Mouse (Mus musculus) forebrain, embryonic 12.5 days (tissue): ENCODE results near the gene Pmf1. TPM values are rescaled to one million over a fixed set of nuclear protein-coding genes. Genes with fewer than 3 reads are reported as not detected.

ENCODE experiments used
- ATAC-seq: fragments of 200-750 bp; cut with Nextera tagmentation; 2 replicates; pipeline ENCODE4 v1.8.0; 2017; ENCODE audit warnings: moderate TSS enrichment; ENCODE audit not compliant: low FRiP score
- H3K27ac ChIP-seq: fragments of 300-500 bp; sonication (generic); 2 replicates; pipeline ENCODE4 v1.5.1; 2016; ENCODE audit warnings: mild to moderate bottlenecking
- H3K27me3 ChIP-seq: fragments of 300-500 bp; sonication (generic); 2 replicates; pipeline ENCODE4 v1.6.1; 2016; ENCODE audit warnings: mild to moderate bottlenecking
- H3K36me3 ChIP-seq: fragments of 300-500 bp; sonication (generic); replicated peaks from 2 replicates; pipeline ENCODE4 v1.6.1; 2016; ENCODE audit warnings: mild to moderate bottlenecking
- H3K4me1 ChIP-seq: fragments of 300-500 bp; sonication (generic); 2 replicates; pipeline ENCODE4 v1.6.1; 2016
- H3K4me2 ChIP-seq: fragments of 300-500 bp; sonication (generic); 2 replicates; pipeline ENCODE4 v1.6.1; 2016; ENCODE audit warnings: mild to moderate bottlenecking, moderate library complexity
- H3K4me3 ChIP-seq: fragments of 300-500 bp; sonication (generic); replicated peaks from 2 replicates; pipeline ENCODE4 v1.5.1; 2016; ENCODE audit warnings: mild to moderate bottlenecking
- H3K9ac ChIP-seq: fragments of 300-500 bp; sonication (generic); 2 replicates; pipeline ENCODE4 v1.6.1; 2016; ENCODE audit warnings: mild to moderate bottlenecking
- H3K9me3 ChIP-seq: fragments of 300-500 bp; sonication (generic); 2 replicates; pipeline ENCODE4 v1.6.1; 2016
- WGBS: fragments of 180-500 bp; shearing (Covaris S2); methylation state at CpG from one replicate; pipeline ENCODE4 v1.1.7; 2016; 5-methylcytosine and 5-hydroxymethylcytosine counted together
- microRNA-seq: library from miRNA; unstranded; fragments of <30 nt; microRNA quantifications from one replicate; pipeline ENCODE4, GENCODE M21; 2017
- polyA plus RNA-seq: library from polyadenylated mRNA; unstranded; fragments of >200 nt; fragmentation: Nextera tagmentation; extraction: Ambion mirVana; gene quantifications from 2 replicates; pipeline ENCODE4 v1.2.1, GENCODE M21; 2016

Pmf1 gene
- polyA plus RNA-seq, 1 experiment from 2014 or later: 119 TPM

GRCm38 (mm10) chr3:88363700-88364099, 46.4 kb downstream of the Pmf1 start:
- no peak overlapping the region for H3K4me2 ChIP-seq
- H3K9ac ChIP-seq: no peak overlapping the region
- peaks cover 23% of the 10 kb centered on the region for H3K27me3 ChIP-seq

DNA sequence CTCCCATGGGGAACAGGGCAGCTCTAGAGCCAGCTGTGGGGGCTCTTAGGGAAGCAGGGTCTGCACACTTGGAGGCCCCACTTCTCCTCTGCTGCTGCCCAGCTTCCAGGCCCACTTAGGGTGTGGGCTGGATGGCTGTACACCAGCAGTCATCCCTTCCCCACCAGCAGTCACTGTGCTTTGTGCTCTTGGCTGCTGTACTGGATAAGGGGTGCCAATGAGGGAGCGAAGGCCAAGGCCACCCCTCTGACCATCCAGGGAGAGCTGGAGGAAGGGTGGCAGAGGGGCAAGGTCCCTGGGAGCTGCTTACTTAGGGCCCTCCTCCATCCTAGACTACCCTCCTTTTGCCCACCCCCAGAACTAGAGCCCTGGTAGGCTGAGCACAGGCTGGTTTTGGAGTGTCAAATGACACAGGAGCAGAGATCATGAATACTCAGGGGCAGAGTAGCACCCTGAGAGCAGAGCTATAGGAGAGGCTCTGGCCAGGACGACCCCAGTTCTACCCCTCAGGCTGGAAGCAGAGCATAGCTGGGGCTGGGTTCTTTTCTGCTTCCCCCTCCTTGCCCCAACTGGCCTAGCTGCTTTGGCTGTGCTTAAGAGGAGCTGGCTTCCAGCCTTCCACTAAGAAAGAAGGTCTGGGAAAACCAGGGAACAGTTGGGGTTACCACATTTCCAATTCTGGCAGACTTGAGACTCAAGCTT, 48.4 kb downstream of the Pmf1 start:
- peaks cover 58% of the 10 kb centered on the region for H3K36me3 ChIP-seq
- no peak for ATAC-seq
- no peak overlapping the region for H3K9ac ChIP-seq
- WGBS: 93% methylated on average over 2 of the region's 2 CpGs
- H3K4me2 ChIP-seq: no peak overlapping the region
- H3K4me1 ChIP-seq: peaks cover 10% of the 10 kb centered on the region; the same call in 1 of the 2 replicates
- peaks cover 23% of the 10 kb centered on the region for H3K27me3 ChIP-seq
- no peaks in the 10 kb centered on the region for H3K9me3 ChIP-seq
- no peak overlapping the region for H3K4me3 ChIP-seq
- H3K27ac ChIP-seq: no peak overlapping the region

More at GRCm38 (mm10) chr3:88363700-88364099, 46.4 kb downstream of the Pmf1 start:
- ATAC-seq: no peak
- Histone ChIP-seq H3K9me3 (no peaks in the 10 kb centered on the region), H3K4me3 (no peak overlapping the region), H3K27ac (no peak overlapping the region), H3K4me1 (peaks cover 10% of the 10 kb centered on the region; the same call in 1 of the 2 replicates), H3K36me3 (peaks cover 40% of the 10 kb centered on the region)
- 53% methylated on average over 4 of the region's 4 CpGs for WGBS

- Histone ChIP-seq H3K4me3 (no peak overlapping the region), H3K4me1 (peaks cover 9% of the 10 kb centered on the region; the same call in 1 of the 2 replicates), H3K4me2 (no peak overlapping the region), H3K9ac (no peak overlapping the region), H3K27ac (no peak overlapping the region), H3K27me3 (peaks cover 20% of the 10 kb centered on the region), H3K36me3 (peaks cover 65% of the 10 kb centered on the region), H3K9me3 (no peaks in the 10 kb centered on the region)
- no peak for ATAC-seq
- WGBS: 83% methylated on average over 6 of the region's 6 CpGs
Observed at GRCm38 (mm10) chr3:88361096-88361495, 49.0 kb downstream of the Pmf1 start.

DNA sequence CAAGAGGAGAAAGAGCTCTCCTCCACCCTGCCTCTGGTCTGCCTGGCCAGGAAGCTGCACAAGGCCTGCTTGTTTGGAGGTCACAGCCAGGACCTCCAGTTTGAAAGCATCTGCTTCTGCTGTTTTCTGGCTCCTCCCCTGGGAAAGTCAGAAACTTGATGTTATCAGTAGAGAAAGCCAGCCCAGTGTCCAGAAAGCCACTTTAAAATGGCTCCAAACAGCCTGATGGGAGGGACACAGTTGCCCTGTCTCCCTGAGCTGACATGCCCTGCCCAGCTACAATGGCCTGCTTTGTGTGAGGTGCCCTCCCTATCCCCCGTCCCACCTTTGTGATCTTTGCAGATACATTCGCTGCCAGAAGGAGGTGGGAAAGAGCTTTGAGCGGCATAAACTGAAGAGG, 50.1 kb downstream of the Pmf1 start:
- peaks cover 5% of the 10 kb centered on the region; the same call in 1 of the 2 replicates for H3K4me1 ChIP-seq
- H3K4me3 ChIP-seq: no peak overlapping the region
- H3K27ac ChIP-seq: no peak overlapping the region
- H3K9me3 ChIP-seq: no peaks in the 10 kb centered on the region
- H3K9ac ChIP-seq: no peak overlapping the region
- H3K36me3 ChIP-seq: peaks cover 76% of the 10 kb centered on the region
- peaks cover 9% of the 10 kb centered on the region for H3K27me3 ChIP-seq
- 71% methylated on average over 3 of the region's 3 CpGs for WGBS
- no peak for ATAC-seq
- no peak overlapping the region for H3K4me2 ChIP-seq

- no peak overlapping the region for H3K4me3 ChIP-seq
Observed at GRCm38 (mm10) chr3:88359584-88359983, 50.5 kb downstream of the Pmf1 start.

GRCm38 (mm10) chr3:88354396-88355165, 55.5 kb downstream of the Pmf1 start:
- WGBS: 95% methylated on average over 8 of the region's 8 CpGs
- Histone ChIP-seq H3K9ac (no peak overlapping the region), H3K4me2 (no peak overlapping the region), H3K9me3 (no peaks in the 10 kb centered on the region), H3K27ac (no peak overlapping the region), H3K4me1 (0 out of 2 replicates have a peak, but pooled peaks cover under 1% of the 10 kb centered on the region), H3K27me3 (no peaks in the 10 kb centered on the region), H3K36me3 (peaks cover 97% of the 10 kb centered on the region), H3K4me3 (no peak overlapping the region)
- ATAC-seq: no peak

More at GRCm38 (mm10) chr3:88359584-88359983, 50.5 kb downstream of the Pmf1 start:
- no peak overlapping the region for H3K27ac ChIP-seq
- peaks cover 5% of the 10 kb centered on the region; the same call in 1 of the 2 replicates for H3K4me1 ChIP-seq
- H3K9ac ChIP-seq: no peak overlapping the region
- peaks cover 80% of the 10 kb centered on the region for H3K36me3 ChIP-seq
- H3K9me3 ChIP-seq: no peaks in the 10 kb centered on the region
- no peak for ATAC-seq
- 76% methylated on average over 5 of the region's 5 CpGs for WGBS
- H3K4me2 ChIP-seq: no peak overlapping the region
- H3K27me3 ChIP-seq: peaks cover 5% of the 10 kb centered on the region; the same call in 1 of the 2 replicates

DNA sequence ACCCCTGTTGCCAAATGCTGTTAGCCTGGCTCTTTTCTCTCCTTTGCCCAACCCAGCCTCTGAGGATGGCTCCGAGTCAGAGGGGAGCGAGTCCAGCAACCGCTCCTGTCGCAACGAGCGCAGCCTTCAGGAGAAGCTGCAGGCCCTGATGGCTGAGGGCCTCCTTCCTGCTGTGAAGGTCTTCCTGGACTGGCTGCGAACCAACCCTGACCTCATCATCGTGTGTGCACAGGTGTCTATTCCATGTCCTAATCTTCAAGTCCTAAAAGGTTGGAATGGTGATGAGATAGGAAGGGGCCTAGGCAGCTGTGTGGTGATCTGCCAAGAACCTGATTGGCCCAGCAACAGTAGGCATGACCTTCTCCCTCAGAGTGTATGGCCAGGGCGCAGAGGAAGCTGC, 57.2 kb downstream of the Pmf1 start:
- no peak overlapping the region for H3K4me2 ChIP-seq
- no peaks in the 10 kb centered on the region for H3K9me3 ChIP-seq
- H3K27me3 ChIP-seq: no peaks in the 10 kb centered on the region
- no peak overlapping the region for H3K27ac ChIP-seq
- no peaks in the 10 kb centered on the region for H3K4me1 ChIP-seq
- peaks cover 97% of the 10 kb centered on the region for H3K36me3 ChIP-seq
- WGBS: 94% methylated on average over 9 of the region's 9 CpGs
- H3K4me3 ChIP-seq: no peak overlapping the region
- ATAC-seq: no peak
- H3K9ac ChIP-seq: no peak overlapping the region

DNA sequence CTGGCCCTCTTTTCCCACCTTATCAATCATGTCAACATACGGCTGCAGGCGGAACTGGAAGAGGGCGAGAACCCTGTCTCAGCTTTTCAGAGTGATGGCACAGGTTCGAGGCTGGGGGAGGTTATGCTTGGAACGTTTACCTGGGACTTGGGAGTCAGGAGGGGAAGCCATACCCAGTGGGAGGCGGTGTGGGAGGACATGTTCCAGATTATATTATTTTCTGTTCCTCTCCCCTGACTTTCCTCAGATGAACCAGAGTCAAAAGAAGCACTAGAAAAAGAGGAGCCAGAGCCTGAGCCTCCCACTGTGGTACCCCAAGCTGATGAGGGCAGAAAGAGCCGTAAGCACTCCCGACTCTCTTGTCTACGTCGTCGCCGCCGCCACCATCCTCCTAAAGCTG, 59.4 kb downstream of the Pmf1 start:
- Histone ChIP-seq H3K4me3 (no peak overlapping the region), H3K4me2 (no peak overlapping the region), H3K9me3 (no peaks in the 10 kb centered on the region), H3K27me3 (no peaks in the 10 kb centered on the region), H3K4me1 (no peaks in the 10 kb centered on the region), H3K36me3 (peaks cover 97% of the 10 kb centered on the region), H3K27ac (no peak overlapping the region), H3K9ac (no peak overlapping the region)
- ATAC-seq: no peak
- WGBS: 97% methylated on average over 13 of the region's 13 CpGs

Small RNA genes lying within 50 kb of the gene (microRNA-seq; reads per million reads assigned to microRNA genes)
- not detected for gene Mir7011

Other genes with a start within 250 kb of the Pmf1 start
- 0.28 TPM in 1 of 2 replicates, not detected in the other for gene Rhbg, start 155.6 kb downstream of the Pmf1 start, polyA plus RNA-seq
- 0.31 TPM in 1 of 2 replicates, not detected in the other for gene Gm38392, start 123.1 kb downstream of the Pmf1 start, polyA plus RNA-seq
- 11.4 and 11.7 TPM in 2 replicates for gene Tsacc, start 113.3 kb downstream of the Pmf1 start, polyA plus RNA-seq
- 627 and 646 TPM in 2 replicates for gene Cct3, start 113.2 kb downstream of the Pmf1 start, polyA plus RNA-seq
- 86.7 and 87.5 TPM in 2 replicates for gene Glmp, start 85.3 kb downstream of the Pmf1 start, polyA plus RNA-seq
- gene Tmem79, start 74.2 kb downstream of the Pmf1 start, polyA plus RNA-seq: 1.9 and 3.3 TPM in 2 replicates
- 80.0 and 81.2 TPM in 2 replicates for gene Smg5, start 74.1 kb downstream of the Pmf1 start, polyA plus RNA-seq
- gene Paqr6, start 45.7 kb downstream of the Pmf1 start, polyA plus RNA-seq: 1.0 and 1.6 TPM in 2 replicates
- 0.18 TPM in 1 of 2 replicates, not detected in the other for gene Bglap3, start 37.6 kb downstream of the Pmf1 start, polyA plus RNA-seq
- gene Bglap2, start 31.6 kb downstream of the Pmf1 start, polyA plus RNA-seq: not detected in 2 replicates
- not detected in 2 replicates for gene Bglap, start 25.9 kb downstream of the Pmf1 start, polyA plus RNA-seq
- 22.7 and 24.9 TPM in 2 replicates for gene Slc25a44, start 14.8 kb upstream of the Pmf1 start, polyA plus RNA-seq
- 15.3 and 16.0 TPM in 2 replicates for gene Sema4a, start 50.9 kb upstream of the Pmf1 start, polyA plus RNA-seq
- gene Lmna, start 99.6 kb upstream of the Pmf1 start, polyA plus RNA-seq: 23.2 and 25.8 TPM in 2 replicates
- 51.0 and 53.2 TPM in 2 replicates for gene Mex3a, start 122.1 kb upstream of the Pmf1 start, polyA plus RNA-seq
- 0.82 and 1.2 TPM in 2 replicates for gene Rab25, start 138.0 kb upstream of the Pmf1 start, polyA plus RNA-seq
- gene Lamtor2, start 142.7 kb upstream of the Pmf1 start, polyA plus RNA-seq: 137 and 138 TPM in 2 replicates
- 64.1 and 64.4 TPM in 2 replicates for gene Ubqln4, start 143.4 kb upstream of the Pmf1 start, polyA plus RNA-seq
- 118 and 135 TPM in 2 replicates for gene Ssr2, start 165.5 kb upstream of the Pmf1 start, polyA plus RNA-seq
- 146 and 147 TPM in 2 replicates for gene Arhgef2, start 195.6 kb upstream of the Pmf1 start, polyA plus RNA-seq
- not detected in 2 replicates for gene Rxfp4, start 242.8 kb upstream of the Pmf1 start, polyA plus RNA-seq